Mouse (Mus musculus) neural tube, embryonic 11.5 days (tissue): ENCODE results near the gene Defa17. TPM values are rescaled to one million over a fixed set of nuclear protein-coding genes. Genes with fewer than 3 reads are reported as not detected.
"Not testable (repeated sequence)": the region's sequence is repeated elsewhere in the genome, so short reads cannot be mapped to it uniquely, and the experiment has no call there.

ENCODE experiments used
- ATAC-seq: fragments of 200-750 bp; cut with Nextera tagmentation; 2 replicates; pipeline ENCODE4 v1.8.0; 2017; ENCODE audit warnings: moderate number of reproducible peaks, mild to moderate bottlenecking, moderate TSS enrichment, moderate library complexity; ENCODE audit not compliant: insufficient read depth, low FRiP score, low TSS enrichment
- DNase-seq: peaks from one replicate; pipeline ENCODE4 v3.0.0-alpha.2; 2015; ENCODE audit warnings: low spot score
- H3K27ac ChIP-seq: fragments of 300-500 bp; sonication (generic); 2 replicates; pipeline ENCODE4 v1.5.1; 2014; ENCODE audit warnings: low read depth, mild to moderate bottlenecking, low read length
- H3K27me3 ChIP-seq: fragments of 300-500 bp; sonication (generic); 2 replicates; pipeline ENCODE4 v1.6.1; 2014; ENCODE audit warnings: mild to moderate bottlenecking, low read length, mixed read lengths; ENCODE audit not compliant: control insufficient read depth, insufficient read depth
- H3K36me3 ChIP-seq: fragments of 300-500 bp; sonication (generic); 2 replicates; pipeline ENCODE4 v1.6.1; 2014; ENCODE audit warnings: mild to moderate bottlenecking, low read length, moderate library complexity, mixed read lengths; ENCODE audit not compliant: control insufficient read depth, insufficient read depth
- H3K4me1 ChIP-seq: fragments of 300-500 bp; sonication (generic); 2 replicates; pipeline ENCODE4 v1.6.1; 2014; ENCODE audit warnings: low read length, mixed read lengths; ENCODE audit not compliant: control insufficient read depth, insufficient read depth
- H3K4me2 ChIP-seq: fragments of 300-500 bp; sonication (generic); 2 replicates; pipeline ENCODE4 v1.6.1; 2014; ENCODE audit warnings: low read depth, mild to moderate bottlenecking, moderate library complexity
- H3K4me3 ChIP-seq: fragments of 300-500 bp; sonication (generic); 2 replicates; pipeline ENCODE4 v1.5.1; 2014; ENCODE audit warnings: low read depth, low read length
- H3K9ac ChIP-seq: fragments of 300-500 bp; sonication (generic); 2 replicates; pipeline ENCODE4 v1.6.1; 2014; ENCODE audit warnings: mild to moderate bottlenecking, low read length
- H3K9me3 ChIP-seq: fragments of 300-500 bp; sonication (generic); 2 replicates; pipeline ENCODE4 v1.6.1; 2016; ENCODE audit warnings: low read length; ENCODE audit not compliant: control insufficient read depth
- WGBS: fragments of 180-500 bp; shearing (Covaris S2); extraction: QIAGEN DNeasy Blood & Tissue Kit; methylation state at CpG from one replicate; pipeline ENCODE4 v1.1.7; 2014; 5-methylcytosine and 5-hydroxymethylcytosine counted together
- polyA plus RNA-seq: library from polyadenylated mRNA; unstranded; fragments of >200 nt; fragmentation: Nextera tagmentation; extraction: Ambion mirVana; gene quantifications from 2 replicates; pipeline ENCODE4 v1.2.1, GENCODE M21; 2014

Gene Defa17
- not detected in 2 replicates for polyA plus RNA-seq

DNA sequence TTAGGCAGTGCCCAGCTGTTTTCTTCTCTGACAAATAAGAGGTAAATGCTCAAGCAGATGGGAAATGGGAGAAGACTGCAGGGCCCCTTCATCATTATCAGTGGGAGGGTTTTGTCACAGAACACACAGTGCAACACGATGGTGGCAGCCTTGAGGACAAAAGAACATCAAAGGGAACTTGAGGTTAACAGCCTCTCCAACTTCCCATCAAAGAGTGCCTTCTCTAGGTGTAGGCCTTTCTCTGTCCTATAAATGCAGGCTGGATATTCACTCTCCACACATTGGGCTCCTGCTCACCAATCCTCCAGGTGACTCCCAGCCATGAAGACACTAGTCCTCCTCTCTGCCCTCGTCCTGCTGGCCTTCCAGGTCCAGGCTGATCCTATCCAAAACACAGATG, at the start of gene Defa17:
TSS of gene Defa17 (plus strand) at position 301 of the 400 bp plus-strand sequence.
- H3K4me3 ChIP-seq, H3K9ac ChIP-seq: not testable (repeated sequence)
- WGBS: no CpG with 5 or more reads among the region's 2 CpGs

DNA sequence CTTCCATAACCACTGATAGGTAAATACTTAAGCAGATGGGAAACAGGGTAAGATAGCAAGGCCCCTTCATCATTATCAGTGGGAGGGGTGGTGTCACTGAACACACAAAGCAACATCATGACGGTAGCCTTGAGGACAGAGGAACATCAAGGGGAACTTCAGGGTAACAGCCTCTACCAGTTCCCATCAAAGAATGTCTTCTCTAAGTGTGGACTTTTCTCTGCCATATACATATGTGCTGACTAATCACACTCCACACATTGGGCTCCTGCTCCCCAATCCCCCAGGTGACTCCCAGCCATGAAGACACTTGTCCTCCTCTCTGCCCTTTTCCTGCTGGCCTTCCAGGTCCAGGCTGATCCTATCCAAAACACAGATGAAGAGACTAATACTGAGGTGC, 37.7 kb upstream of the Defa17 start, which contains the start of gene Defa26:
TSS of gene Defa26 (plus strand) at position 301 of the 400 bp plus-strand sequence.
- not testable (repeated sequence) for H3K9me3 ChIP-seq, H3K4me3 ChIP-seq, ATAC-seq, DNase-seq, H3K4me1 ChIP-seq, H3K9ac ChIP-seq, H3K27ac ChIP-seq, H3K36me3 ChIP-seq, H3K4me2 ChIP-seq, H3K27me3 ChIP-seq
- WGBS: no CpG with 5 or more reads among the region's 1 CpGs

More for the DNA sequence above, at the start of gene Defa17:
- H3K27me3 ChIP-seq, H3K9me3 ChIP-seq, H3K4me2 ChIP-seq, H3K27ac ChIP-seq, DNase-seq, H3K4me1 ChIP-seq, H3K36me3 ChIP-seq, ATAC-seq: not testable (repeated sequence)

DNA sequence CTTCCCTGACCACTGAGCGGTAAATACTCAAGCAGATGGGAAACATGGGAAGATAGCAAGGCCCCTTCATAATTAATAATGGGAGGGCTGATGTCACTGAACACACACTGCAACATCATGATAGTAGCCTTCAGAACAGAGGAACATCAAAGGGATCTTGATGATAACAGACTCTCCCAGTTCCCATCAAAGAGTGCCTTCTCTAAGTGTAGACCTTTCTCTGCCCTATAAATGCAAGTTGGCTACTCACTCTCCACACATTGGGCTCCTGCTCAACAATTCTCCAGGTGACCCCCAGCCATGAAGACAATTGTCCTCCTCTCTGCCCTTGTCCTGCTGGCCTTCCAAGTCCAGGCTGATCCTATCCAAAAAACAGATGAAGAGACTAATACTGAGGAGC, 9.9 kb downstream of the Defa17 start, which contains the start of gene Defa34:
TSS of gene Defa34 (plus strand) at position 301 of the 400 bp plus-strand sequence.
- H3K27ac ChIP-seq, H3K36me3 ChIP-seq, H3K9ac ChIP-seq, H3K9me3 ChIP-seq, ATAC-seq, H3K4me2 ChIP-seq, DNase-seq, H3K4me3 ChIP-seq, H3K27me3 ChIP-seq, H3K4me1 ChIP-seq: not testable (repeated sequence)
- WGBS: no CpG with 5 or more reads among the region's 1 CpGs

DNA sequence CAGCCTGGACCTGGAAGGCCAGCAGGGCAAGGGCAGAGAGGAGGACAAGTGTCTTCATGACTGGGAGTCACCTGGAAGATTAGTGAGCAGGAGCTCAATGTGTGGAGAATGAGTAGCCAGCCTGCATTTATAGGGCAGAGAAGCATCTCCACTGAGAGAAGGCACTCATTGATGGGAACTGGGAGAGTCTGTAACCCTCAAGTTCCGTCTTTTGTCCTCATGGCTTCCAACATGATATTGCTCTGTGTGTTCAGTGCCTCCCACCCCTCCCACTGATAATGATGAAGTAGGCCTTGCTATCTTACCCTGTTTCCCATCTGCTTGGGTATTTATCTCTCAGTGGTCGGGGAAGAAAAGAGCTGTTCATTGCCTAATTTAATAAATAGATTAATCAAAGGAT, 48.0 kb downstream of the Defa17 start, which contains the start of gene AY761184:
TSS of gene AY761184 (minus strand) at position 101 of the 400 bp plus-strand sequence.
- H3K9me3 ChIP-seq, H3K36me3 ChIP-seq, H3K27me3 ChIP-seq, H3K9ac ChIP-seq, ATAC-seq, DNase-seq, H3K4me2 ChIP-seq, H3K4me3 ChIP-seq, H3K4me1 ChIP-seq, H3K27ac ChIP-seq: not testable (repeated sequence)
- WGBS: 83% methylated on average over 2 of the region's 2 CpGs

Other genes starting within 250 kb of the Defa17 start
- gene Defa36, start 228.4 kb upstream of the Defa17 start, polyA plus RNA-seq: not detected in 2 replicates
- not detected in 2 replicates for gene Gm7849, start 199.2 kb upstream of the Defa17 start, polyA plus RNA-seq
- gene Defa20, start 146.5 kb upstream of the Defa17 start, polyA plus RNA-seq: not detected in 2 replicates
- not detected in 2 replicates for gene Defa32, start 126.7 kb upstream of the Defa17 start, polyA plus RNA-seq
- not detected in 2 replicates for gene Defa37, start 90.4 kb upstream of the Defa17 start, polyA plus RNA-seq
- gene Defa28, start 72.8 kb upstream of the Defa17 start, polyA plus RNA-seq: not detected in 2 replicates
- not detected in 2 replicates for gene Gm7861, start 61.3 kb upstream of the Defa17 start, polyA plus RNA-seq
- not detected in 2 replicates for gene Defa26, start 37.6 kb upstream of the Defa17 start, polyA plus RNA-seq
- not detected in 2 replicates for gene Defa34, start 10.0 kb downstream of the Defa17 start, polyA plus RNA-seq
- not detected in 2 replicates for gene AY761184, start 47.9 kb downstream of the Defa17 start, polyA plus RNA-seq
- not detected in 2 replicates for gene Defa24, start 78.7 kb downstream of the Defa17 start, polyA plus RNA-seq
- not detected in 2 replicates for gene Defb50, start 167.8 kb downstream of the Defa17 start, polyA plus RNA-seq
- not detected in 2 replicates for gene Defb2, start 184.1 kb downstream of the Defa17 start, polyA plus RNA-seq
- gene Defb10, start 203.1 kb downstream of the Defa17 start, polyA plus RNA-seq: not detected in 2 replicates
- gene Defb9, start 229.6 kb downstream of the Defa17 start, polyA plus RNA-seq: not detected in 2 replicates